In the genomic region with DNA sequence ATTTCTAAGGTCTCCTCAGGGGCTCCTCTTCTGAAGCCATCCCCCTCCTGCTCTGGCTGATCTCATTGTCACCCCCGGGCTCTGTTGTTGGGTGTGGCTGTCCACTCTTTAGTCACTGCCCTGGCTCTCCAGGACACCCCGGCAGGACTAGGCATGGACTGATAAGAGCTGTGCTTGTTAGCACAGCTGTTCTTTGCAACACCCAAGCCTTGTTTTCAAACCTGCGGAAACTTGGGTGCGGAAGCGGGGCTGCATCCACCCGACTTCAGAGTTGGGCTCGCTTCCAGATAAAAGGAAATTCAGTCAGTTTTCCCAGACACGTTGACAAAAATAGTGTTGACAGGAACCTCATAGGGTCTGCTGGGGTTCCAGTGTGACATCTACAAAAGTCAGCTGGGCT, we compare ENCODE assay signal across 10 mouse cellular contexts. TPM values are rescaled to one million over a fixed set of nuclear protein-coding genes. Genes with fewer than 3 reads are reported as not detected.
A peak's percentile ranks its signal among the peaks of the same experiment; 100 is the strongest.
DNase-seq lines count a peak whose midpoint lies in the region; ATAC-seq and TF ChIP-seq lines count a peak whose summit lies in the region.
"Had no signal": no experiment of that assay in that cellular context is flagged by ENCODE, and none has a peak within 500 bp of the region (broad histone marks: within the 10 kb centered on the region; RNA-seq: fewer than 3 reads in every experiment).

No protein-coding gene starts in this region.

- no peaks in the 10 kb centered on the region for H3K9me3 ChIP-seq in liver, embryonic 16.5 days (replicated peaks; ENCODE audit: control insufficient read depth, low read length)
- H3K9me3 ChIP-seq: embryonic facial prominence, embryonic 10.5 days had no signal

- H3K9ac ChIP-seq in liver, embryonic 16.5 days (ENCODE audit: low read depth, low read length): no peak overlapping the region
- H3K9ac ChIP-seq: forebrain, postnatal 0 days had no signal

- intact Hi-C loops in heart, postnatal 14 days (cut with DNase I): no loop called here

- no peaks in the 10 kb centered on the region for H3K36me3 ChIP-seq in C2C12 (ENCODE audit: control insufficient read depth, insufficient read depth)
- no peaks in the 10 kb centered on the region for H3K36me3 ChIP-seq in liver, embryonic 16.5 days (ENCODE audit: control insufficient read depth, insufficient read depth)
- H3K36me3 ChIP-seq: embryonic facial prominence, embryonic 10.5 days had no signal

- H3K27me3 ChIP-seq in C2C12 (ENCODE audit: control insufficient read depth, insufficient read depth, insufficient read length): peaks cover 3% of the 10 kb centered on the region
- H3K27me3 ChIP-seq in liver, embryonic 16.5 days (ENCODE audit: control insufficient read depth, insufficient read depth, low read depth, low read length): no peaks in the 10 kb centered on the region

- H3K27ac ChIP-seq in liver, embryonic 16.5 days (ENCODE audit: low read length): no peak overlapping the region
- H3K27ac ChIP-seq: embryonic facial prominence, embryonic 10.5 days had no signal

- ATAC-seq in liver, embryonic 16.5 days (ENCODE audit: low read depth): no peak
- ATAC-seq: forebrain, postnatal 0 days had no signal

- peaks cover 36% of the 10 kb centered on the region for H3K4me1 ChIP-seq in liver, embryonic 16.5 days (ENCODE audit: control insufficient read depth, low read depth, low read length)

- H3K79me3 ChIP-seq in C2C12 (ENCODE audit: low read depth): no peaks in the 10 kb centered on the region

- TF ChIP-seq CTCF in C2C12 (IDR thresholded peaks at IDR 0.05; ENCODE audit: control insufficient read depth, insufficient read depth, insufficient read length): no peak

- 35% methylated on average over 8 of the region's 8 CpGs for WGBS in liver, embryonic 16.5 days (ENCODE audit: insufficient replicate concordance)

- no peak overlapping the region for H3ac ChIP-seq in C2C12 (ENCODE audit: control insufficient read depth, insufficient read length, low read depth)

- no peaks in the 10 kb centered on the region for H3K79me2 ChIP-seq in C2C12 (ENCODE audit: control insufficient read depth, insufficient read depth)

- no peak overlapping the region for H3K4me3 ChIP-seq in C2C12 (ENCODE audit: insufficient read depth, poor library complexity, severe bottlenecking)
- no peak overlapping the region for H3K4me3 ChIP-seq in liver, embryonic 16.5 days (ENCODE audit: low read depth, low read length)
- H3K4me3 ChIP-seq: embryonic facial prominence, embryonic 10.5 days had no signal

- H3K4me2 ChIP-seq in liver, embryonic 16.5 days (ENCODE audit: low read depth, low read length): 0 out of 2 replicates have a peak overlapping the region, but pooled peaks have one; percentile 13

- DNase-seq in adrenal gland, adult (ENCODE audit: inconsistent age in 2 of 2, low spot score in 1 of 2): peak; percentile 31 to 65
- no peak for DNase-seq in adrenal gland, postnatal 25 days
- peak; percentile 53 to 58 for DNase-seq in heart, postnatal 14 days
- DNase-seq in right cerebral cortex, postnatal 36 days (ENCODE audit: low spot score in 2 of 2): no peak
- DNase-seq in adipocyte (ENCODE audit: low spot score): no peak
- no peak for DNase-seq in embryo, embryonic 10.5 days (ENCODE audit: low spot score)
- DNase-seq: forebrain, postnatal 0 days had no signal

TF ChIP-seq in C2C12, 6 proteins besides CTCF, POLR2A, EP300 and RAD21:
- TF ChIP-seq MYOD1 (IDR thresholded peaks at IDR 0.05; ENCODE audit: control insufficient read depth, insufficient read length, low read depth): peak; percentile 40
- TF ChIP-seq USF1 (IDR thresholded peaks at IDR 0.05; ENCODE audit: low read depth): no peak
TF ChIP-seq in C2C12: peak in this region for 1.

RNA-seq across cellular contexts. Expression of a gene that starts 53.6 kb away (rescaled TPM):
- 36.3 and 41.7 TPM in 2 replicates for total RNA-seq in adrenal gland, postnatal 25 days (2021)
- 4.8 TPM for polyA plus RNA-seq in C2C12 (2012; fragmentation: generic; extraction: Trizol)
- 10 to 100 TPM; 87.5 to 88.3 TPM for total RNA-seq in heart, postnatal 14 days (2021)
- polyA plus RNA-seq in liver, embryonic 16.5 days (2015; fragmentation: Nextera tagmentation; extraction: Ambion mirVana): 3.5 and 4.3 TPM in 2 replicates

Comparison
In these comparisons a context has a peak if more than half of its experiments do, and no peak if none do; other contexts are left out.
1. DNase-seq: peak in adrenal gland, adult (2 of 2) and heart, postnatal 14 days (2 of 2); none in adrenal gland, postnatal 25 days (single experiment), right cerebral cortex, postnatal 36 days (0 of 2), adipocyte (single experiment) and embryo, embryonic 10.5 days (single experiment).